In the genomic region with DNA sequence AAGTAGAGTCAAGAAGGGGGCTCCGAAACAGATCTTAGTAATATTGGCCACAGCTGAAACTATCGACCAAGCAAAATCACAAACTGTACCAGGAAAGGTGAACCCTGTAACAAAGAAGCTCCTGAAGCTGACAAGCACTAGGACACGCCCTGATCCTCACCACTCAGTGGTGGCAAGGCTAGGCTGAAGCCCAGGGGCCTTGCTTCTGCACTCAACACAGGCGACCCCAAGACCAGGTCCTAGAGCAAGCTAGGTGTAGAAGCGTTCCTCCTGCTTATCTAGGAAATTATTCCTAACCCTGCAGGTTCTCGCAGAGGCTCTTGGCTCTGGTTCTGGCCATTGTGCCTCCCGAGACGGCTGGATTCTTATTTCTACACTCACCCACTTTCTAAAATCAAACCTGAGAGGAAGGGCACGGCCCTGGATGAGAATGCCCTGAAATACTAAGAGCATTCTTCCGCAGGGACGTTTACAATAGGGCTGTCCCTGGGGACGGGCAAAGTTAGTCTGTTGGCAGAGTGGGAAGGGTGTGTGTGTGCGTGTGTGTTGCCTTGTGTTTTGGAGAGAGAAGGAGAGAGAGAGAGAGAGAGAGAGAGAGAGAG, we compare ENCODE assay signal across 8 mouse cellular contexts. TPM values are rescaled to one million over a fixed set of nuclear protein-coding genes. Genes with fewer than 3 reads are reported as not detected.
DNase-seq lines count a peak whose midpoint lies in the region; ATAC-seq and TF ChIP-seq lines count a peak whose summit lies in the region.

No protein-coding gene starts in this region.

- H3K36me3 ChIP-seq in embryonic facial prominence, embryonic 12.5 days, result no peaks in the 10 kb centered on the region
- no peaks in the 10 kb centered on the region for H3K36me3 ChIP-seq in hindbrain, embryonic 11.5 days (ENCODE audit: control insufficient read depth, insufficient read depth, low read length)
- no peaks in the 10 kb centered on the region for H3K36me3 ChIP-seq in lung, embryonic 14.5 days (ENCODE audit: insufficient read depth)
- H3K36me3 ChIP-seq in small intestine, adult 2 months (ENCODE audit: control insufficient read depth, insufficient read depth, low read length), result peaks cover 14% of the 10 kb centered on the region; the same call in 1 of the 2 replicates

- peak; percentile 26 to 54 for DNase-seq in lung, adult 18-20 months
- DNase-seq in lung, postnatal 10 days, result no peak
- DNase-seq in hindbrain, embryonic 11.5 days (ENCODE audit: low spot score), result peak; percentile 41
- peak; percentile 36 for DNase-seq in lung, embryonic 14.5 days
- no peak for DNase-seq in ovary, postnatal 36 days (ENCODE audit: low spot score)
- no peak for DNase-seq in cerebellum, adult 11-12 months

- TF ChIP-seq CTCF in lung, embryonic 14.5 days (IDR thresholded peaks at IDR 0.05; ENCODE audit: low read depth), result no peak
- TF ChIP-seq CTCF in small intestine, adult 2 months (IDR thresholded peaks at IDR 0.05; ENCODE audit: extremely low read depth, insufficient read length, insufficient replicate concordance, low read depth, low read length), result no peak

- peak overlapping the region; percentile 57 for H3K4me3 ChIP-seq in embryonic facial prominence, embryonic 12.5 days
- peak overlapping the region; percentile 52 for H3K4me3 ChIP-seq in hindbrain, embryonic 11.5 days (ENCODE audit: low read depth, low read length)
- H3K4me3 ChIP-seq in lung, embryonic 14.5 days (ENCODE audit: low read depth, low read length), result peak overlapping the region; percentile 63
- peak overlapping the region; percentile 76 for H3K4me3 ChIP-seq in small intestine, adult 2 months (ENCODE audit: low read depth, low read length)

- H3K9me3 ChIP-seq in embryonic facial prominence, embryonic 12.5 days, result no peaks in the 10 kb centered on the region
- H3K9me3 ChIP-seq in hindbrain, embryonic 11.5 days (ENCODE audit: control insufficient read depth, low read length), result no peaks in the 10 kb centered on the region
- H3K9me3 ChIP-seq in lung, embryonic 14.5 days (ENCODE audit: low read depth, low read length), result no peaks in the 10 kb centered on the region

- peaks cover 28% of the 10 kb centered on the region for H3K4me1 ChIP-seq in embryonic facial prominence, embryonic 12.5 days
- H3K4me1 ChIP-seq in hindbrain, embryonic 11.5 days (replicated peaks; ENCODE audit: control insufficient read depth, insufficient read depth, low read length), result no peaks in the 10 kb centered on the region
- H3K4me1 ChIP-seq in lung, embryonic 14.5 days (ENCODE audit: insufficient read depth), result peaks cover 11% of the 10 kb centered on the region; the same call in 1 of the 2 replicates
- peaks cover 29% of the 10 kb centered on the region for H3K4me1 ChIP-seq in small intestine, adult 2 months (ENCODE audit: control insufficient read depth, insufficient read depth, insufficient read length, low read length)

- peak overlapping the region; percentile 65 for H3K4me2 ChIP-seq in embryonic facial prominence, embryonic 12.5 days (replicated peaks)
- peak overlapping the region; percentile 90 for H3K4me2 ChIP-seq in hindbrain, embryonic 11.5 days (replicated peaks; ENCODE audit: low read depth, low read length)
- peak overlapping the region; percentile 77 for H3K4me2 ChIP-seq in lung, embryonic 14.5 days

- H3K9ac ChIP-seq in embryonic facial prominence, embryonic 12.5 days, result peak overlapping the region; percentile 58
- H3K9ac ChIP-seq in hindbrain, embryonic 11.5 days (ENCODE audit: low read depth, low read length), result no peak overlapping the region
- H3K9ac ChIP-seq in lung, embryonic 14.5 days, result peak overlapping the region; percentile 48

- H3K27me3 ChIP-seq in embryonic facial prominence, embryonic 12.5 days, result no peaks in the 10 kb centered on the region
- no peaks in the 10 kb centered on the region; the same call in 1 of the 2 replicates for H3K27me3 ChIP-seq in hindbrain, embryonic 11.5 days (ENCODE audit: control insufficient read depth, insufficient read depth, low read length)
- no peaks in the 10 kb centered on the region for H3K27me3 ChIP-seq in lung, embryonic 14.5 days (ENCODE audit: insufficient read depth, low read length)
- H3K27me3 ChIP-seq in small intestine, adult 2 months (ENCODE audit: control insufficient read depth, insufficient read depth, low read length), result no peaks in the 10 kb centered on the region

- ATAC-seq in embryonic facial prominence, embryonic 12.5 days (ENCODE audit: insufficient number of reproducible peaks, insufficient read depth, low FRiP score, low TSS enrichment), result no peak
- peak; percentile 43 for ATAC-seq in hindbrain, embryonic 11.5 days (ENCODE audit: low FRiP score)
- ATAC-seq in lung, embryonic 14.5 days (ENCODE audit: insufficient read depth), result peak; percentile 48

- 17% methylated on average over 13 of the region's 13 CpGs for WGBS in embryonic facial prominence, embryonic 12.5 days
- WGBS in hindbrain, embryonic 11.5 days, result 24% methylated on average over 13 of the region's 13 CpGs
- 17% methylated on average over 13 of the region's 13 CpGs for WGBS in lung, embryonic 14.5 days
- 7% methylated on average over 13 of the region's 13 CpGs for WGBS in small intestine, adult 2 months

- peak overlapping the region; percentile 68 for H3K27ac ChIP-seq in embryonic facial prominence, embryonic 12.5 days
- no peak overlapping the region for H3K27ac ChIP-seq in hindbrain, embryonic 11.5 days (ENCODE audit: low read depth, low read length)
- no peak overlapping the region for H3K27ac ChIP-seq in lung, embryonic 14.5 days (ENCODE audit: low read depth)
- peak overlapping the region; percentile 84 for H3K27ac ChIP-seq in small intestine, adult 2 months (ENCODE audit: insufficient read depth, low read depth, low read length)

- no peak for TF ChIP-seq POLR2A in small intestine, adult 2 months (IDR thresholded peaks at IDR 0.05; ENCODE audit: low read depth, low read length)

RNA-seq across cellular contexts. Expression of a gene that starts 0.4 kb away (rescaled TPM):
- 379 and 392 TPM in 2 replicates for polyA plus RNA-seq in embryonic facial prominence, embryonic 12.5 days (2016; fragmentation: Nextera tagmentation; extraction: Ambion mirVana)
- 194 and 197 TPM in 2 replicates for polyA plus RNA-seq in hindbrain, embryonic 11.5 days (2014; fragmentation: Nextera tagmentation; extraction: Ambion mirVana)
- 196 and 220 TPM in 2 replicates for polyA plus RNA-seq in lung, embryonic 14.5 days (2014; fragmentation: Nextera tagmentation; extraction: Ambion mirVana)
- 43.4 and 172 TPM in 2 replicates for polyA plus RNA-seq in small intestine, adult 2 months (2012; rRNA removed)

RNA-seq across cellular contexts. Expression of a gene that starts 34.2 kb away (rescaled TPM):
- 833 and 880 TPM in 2 replicates for polyA plus RNA-seq in embryonic facial prominence, embryonic 12.5 days (2016; fragmentation: Nextera tagmentation; extraction: Ambion mirVana)
- polyA plus RNA-seq in hindbrain, embryonic 11.5 days (2014; fragmentation: Nextera tagmentation; extraction: Ambion mirVana), result 402 and 542 TPM in 2 replicates
- 861 and 982 TPM in 2 replicates for polyA plus RNA-seq in lung, embryonic 14.5 days (2014; fragmentation: Nextera tagmentation; extraction: Ambion mirVana)
- 49.0 and 81.5 TPM in 2 replicates for polyA plus RNA-seq in small intestine, adult 2 months (2012; rRNA removed)

Comparison
In these comparisons a context has a peak if more than half of its experiments do, and no peak if none do; other contexts are left out.
1. DNase-seq: peak in lung, adult 18-20 months (2 of 2), hindbrain, embryonic 11.5 days (single experiment) and lung, embryonic 14.5 days (single experiment); none in lung, postnatal 10 days (single experiment), ovary, postnatal 36 days (single experiment) and cerebellum, adult 11-12 months (single experiment).
2. H3K27ac ChIP-seq: peak in embryonic facial prominence, embryonic 12.5 days (single experiment) and small intestine, adult 2 months (single experiment); none in hindbrain, embryonic 11.5 days (single experiment) and lung, embryonic 14.5 days (single experiment).
3. Peak in every context shown above with its lines, with median percentiles within 50 percentile points of each other: H3K4me2 ChIP-seq and H3K4me3 ChIP-seq.